Mouse (Mus musculus): ENCODE measurements around the gene Cacna1s. TPM values are rescaled to one million over a fixed set of nuclear protein-coding genes. Genes with fewer than 3 reads are reported as not detected.

The Cacna1s gene
- polyA plus RNA-seq, 1 experiment: not detected

- Histone ChIP-seq H3K27ac (ENCODE audit: insufficient read depth, low read depth, low read length) (no peak overlapping the region), H3K4me1 (ENCODE audit: control insufficient read depth, insufficient read depth, low read length) (peaks cover 24% of the 10 kb centered on the region), H3K4me3 (ENCODE audit: insufficient read depth, low read depth, low read length) (no peak overlapping the region)
- 57% methylated on average over 8 of the region's 8 CpGs for WGBS
- TF ChIP-seq CTCF (IDR thresholded peaks at IDR 0.05; ENCODE audit: insufficient read depth, low read depth, low read length) (no peak), POLR2A (IDR thresholded peaks at IDR 0.05; ENCODE audit: insufficient read depth, low read depth, low read length) (no peak)
Observed at GRCm38 (mm10) chr1:136151371-136151770, 98.8 kb downstream of the Cacna1s start.

- TF ChIP-seq CTCF (IDR thresholded peaks at IDR 0.05; ENCODE audit: insufficient read depth, low read depth, low read length) (no peak), POLR2A (IDR thresholded peaks at IDR 0.05; ENCODE audit: insufficient read depth, low read depth, low read length) (no peak)
- WGBS: 93% methylated on average over 4 of the region's 4 CpGs
- H3K4me1 ChIP-seq (ENCODE audit: control insufficient read depth, insufficient read depth, low read length): peaks cover 24% of the 10 kb centered on the region
- no peak overlapping the region for H3K27ac ChIP-seq (ENCODE audit: insufficient read depth, low read depth, low read length)
- no peak overlapping the region for H3K4me3 ChIP-seq (ENCODE audit: insufficient read depth, low read depth, low read length)
Observed at GRCm38 (mm10) chr1:136156304-136156703, 103.8 kb downstream of the Cacna1s start.

- TF ChIP-seq POLR2A (IDR thresholded peaks at IDR 0.05; ENCODE audit: insufficient read depth, low read depth, low read length): no peak
- no peak for TF ChIP-seq CTCF (IDR thresholded peaks at IDR 0.05; ENCODE audit: insufficient read depth, low read depth, low read length)
- H3K27ac ChIP-seq (ENCODE audit: insufficient read depth, low read depth, low read length): no peak overlapping the region
- no peak overlapping the region for H3K4me3 ChIP-seq (ENCODE audit: insufficient read depth, low read depth, low read length)
- WGBS: 98% methylated on average over 4 of the region's 4 CpGs
- H3K4me1 ChIP-seq (ENCODE audit: control insufficient read depth, insufficient read depth, low read length): peaks cover 24% of the 10 kb centered on the region
Observed at GRCm38 (mm10) chr1:136156951-136157350, 104.4 kb downstream of the Cacna1s start.

- WGBS: 46% methylated on average over 12 of the region's 12 CpGs
- TF ChIP-seq CTCF (IDR thresholded peaks at IDR 0.05; ENCODE audit: insufficient read depth, low read depth, low read length) (no peak), POLR2A (IDR thresholded peaks at IDR 0.05; ENCODE audit: insufficient read depth, low read depth, low read length) (no peak)
Observed at GRCm38 (mm10) chr1:136159830-136160229, 107.3 kb downstream of the Cacna1s start.

GRCm38 (mm10) chr1:136160297-136160696 lies 107.7 kb downstream of the Cacna1s start:
- Histone ChIP-seq H3K27ac (ENCODE audit: insufficient read depth, low read depth, low read length) (no peak overlapping the region), H3K4me3 (ENCODE audit: insufficient read depth, low read depth, low read length) (no peak overlapping the region), H3K4me1 (ENCODE audit: control insufficient read depth, insufficient read depth, low read length) (peaks cover 16% of the 10 kb centered on the region)
- 86% methylated on average over 12 of the region's 12 CpGs for WGBS
- no peak for TF ChIP-seq CTCF (IDR thresholded peaks at IDR 0.05; ENCODE audit: insufficient read depth, low read depth, low read length)
- TF ChIP-seq POLR2A (IDR thresholded peaks at IDR 0.05; ENCODE audit: insufficient read depth, low read depth, low read length): no peak

More at GRCm38 (mm10) chr1:136159830-136160229, 107.3 kb downstream of the Cacna1s start:
- Histone ChIP-seq H3K4me1 (ENCODE audit: control insufficient read depth, insufficient read depth, low read length) (peaks cover 12% of the 10 kb centered on the region), H3K4me3 (ENCODE audit: insufficient read depth, low read depth, low read length) (no peak overlapping the region), H3K27ac (ENCODE audit: insufficient read depth, low read depth, low read length) (no peak overlapping the region)

- WGBS: 93% methylated on average over 6 of the region's 6 CpGs
- peaks cover 21% of the 10 kb centered on the region for H3K4me1 ChIP-seq (ENCODE audit: control insufficient read depth, insufficient read depth, low read length)
- no peak overlapping the region for H3K27ac ChIP-seq (ENCODE audit: insufficient read depth, low read depth, low read length)
- TF ChIP-seq POLR2A (IDR thresholded peaks at IDR 0.05; ENCODE audit: insufficient read depth, low read depth, low read length): no peak
- TF ChIP-seq CTCF (IDR thresholded peaks at IDR 0.05; ENCODE audit: insufficient read depth, low read depth, low read length): no peak
- H3K4me3 ChIP-seq (ENCODE audit: insufficient read depth, low read depth, low read length): no peak overlapping the region
Observed at GRCm38 (mm10) chr1:136160930-136161329, 108.4 kb downstream of the Cacna1s start.

- TF ChIP-seq CTCF (IDR thresholded peaks at IDR 0.05; ENCODE audit: insufficient read depth, low read depth, low read length): no peak
- no peak for TF ChIP-seq POLR2A (IDR thresholded peaks at IDR 0.05; ENCODE audit: insufficient read depth, low read depth, low read length)
- H3K27ac ChIP-seq (ENCODE audit: insufficient read depth, low read depth, low read length): no peak overlapping the region
Observed at GRCm38 (mm10) chr1:136161333-136161921, 108.9 kb downstream of the Cacna1s start.

GRCm38 (mm10) chr1:136165436-136165835 lies 112.9 kb downstream of the Cacna1s start:
- 31% methylated on average over 2 of the region's 2 CpGs for WGBS
- H3K4me1 ChIP-seq (ENCODE audit: control insufficient read depth, insufficient read depth, low read length): peaks cover 28% of the 10 kb centered on the region
- TF ChIP-seq CTCF (IDR thresholded peaks at IDR 0.05; ENCODE audit: insufficient read depth, low read depth, low read length) (no peak), POLR2A (IDR thresholded peaks at IDR 0.05; ENCODE audit: insufficient read depth, low read depth, low read length) (no peak)
- H3K4me3 ChIP-seq (ENCODE audit: insufficient read depth, low read depth, low read length): no peak overlapping the region
- no peak overlapping the region for H3K27ac ChIP-seq (ENCODE audit: insufficient read depth, low read depth, low read length)

More at GRCm38 (mm10) chr1:136161333-136161921, 108.9 kb downstream of the Cacna1s start:
- H3K4me3 ChIP-seq (ENCODE audit: insufficient read depth, low read depth, low read length): no peak overlapping the region
- H3K4me1 ChIP-seq (ENCODE audit: control insufficient read depth, insufficient read depth, low read length): peaks cover 21% of the 10 kb centered on the region
- WGBS: 91% methylated on average over 7 of the region's 7 CpGs

GRCm38 (mm10) chr1:136167657-136168056 lies 115.1 kb downstream of the Cacna1s start:
- Histone ChIP-seq H3K27ac (ENCODE audit: insufficient read depth, low read depth, low read length) (no peak overlapping the region), H3K4me1 (ENCODE audit: control insufficient read depth, insufficient read depth, low read length) (peaks cover 29% of the 10 kb centered on the region), H3K4me3 (ENCODE audit: insufficient read depth, low read depth, low read length) (no peak overlapping the region)
- TF ChIP-seq CTCF (IDR thresholded peaks at IDR 0.05; ENCODE audit: insufficient read depth, low read depth, low read length): 0 out of 2 replicates have a peak, but pooled peaks have one; percentile 37
- TF ChIP-seq POLR2A (IDR thresholded peaks at IDR 0.05; ENCODE audit: insufficient read depth, low read depth, low read length): no peak
- 54% methylated on average over 8 of the region's 8 CpGs for WGBS

Other genes starting within 250 kb of the Cacna1s start
- not detected in 2 replicates for gene Lad1, start 234.2 kb upstream of the Cacna1s start, polyA plus RNA-seq (2012; ENCODE audit: insufficient read depth, insufficient read length, low replicate concordance, missing spikeins)
- not detected in 2 replicates for gene Tnnt2, start 216.4 kb upstream of the Cacna1s start, polyA plus RNA-seq (2012; ENCODE audit: insufficient read depth, insufficient read length, low replicate concordance, missing spikeins)
- gene Pkp1, start 133.5 kb upstream of the Cacna1s start, polyA plus RNA-seq (2012; ENCODE audit: insufficient read depth, insufficient read length, low replicate concordance, missing spikeins): not detected in 2 replicates
- gene Igfn1, start 46.4 kb upstream of the Cacna1s start, polyA plus RNA-seq (2012; ENCODE audit: insufficient read depth, insufficient read length, low replicate concordance, missing spikeins): not detected in 2 replicates
- not detected in 2 replicates for gene Tmem9, start 44.6 kb upstream of the Cacna1s start, polyA plus RNA-seq (2012; ENCODE audit: insufficient read depth, insufficient read length, low replicate concordance, missing spikeins)
- gene Ascl5, start 1.9 kb upstream of the Cacna1s start, polyA plus RNA-seq (2012; ENCODE audit: insufficient read depth, insufficient read length, low replicate concordance, missing spikeins): not detected in 2 replicates
- 94.8 and 211 TPM in 2 replicates for gene Kif21b, start 78.6 kb downstream of the Cacna1s start, polyA plus RNA-seq (2012; ENCODE audit: insufficient read depth, insufficient read length, low replicate concordance, missing spikeins)
- not detected in 2 replicates for gene Mroh3, start 160.1 kb downstream of the Cacna1s start, polyA plus RNA-seq (2012; ENCODE audit: insufficient read depth, insufficient read length, low replicate concordance, missing spikeins)
- gene Inava, start 181.5 kb downstream of the Cacna1s start, polyA plus RNA-seq (2012; ENCODE audit: insufficient read depth, insufficient read length, low replicate concordance, missing spikeins): not detected in 2 replicates
- gene Gpr25, start 208.1 kb downstream of the Cacna1s start, polyA plus RNA-seq (2012; ENCODE audit: insufficient read depth, insufficient read length, low replicate concordance, missing spikeins): not detected in 2 replicates